Mouse (Mus musculus): Measurements from ENCODE around the gene Misp. TPM values are rescaled to one million over a fixed set of nuclear protein-coding genes. Genes with fewer than 3 reads are reported as not detected.

Misp gene
- 0.08 and 0.27 TPM in 2 replicates for polyA plus RNA-seq (2015; fragmentation: Nextera tagmentation; extraction: Ambion mirVana)

GRCm38 (mm10) chr10:79820782-79821181, at the start of gene Misp:
TSS of gene Misp (plus strand) at chr10:79820989.

GRCm38 (mm10) chr10:79777103-79777531, 43.7 kb upstream of the Misp start, which contains the start of gene Fstl3:
TSS of gene Fstl3 (plus strand) at chr10:79777272.

GRCm38 (mm10) chr10:79790861-79791260, 29.9 kb upstream of the Misp start, which contains the start of gene Prss57:
TSS of gene Prss57 (minus strand) at chr10:79790961.

GRCm38 (mm10) chr10:79793051-79793737, 27.6 kb upstream of the Misp start, which contains the start of gene Palm:
TSS of gene Palm (plus strand) at chr10:79793572.

DNA sequence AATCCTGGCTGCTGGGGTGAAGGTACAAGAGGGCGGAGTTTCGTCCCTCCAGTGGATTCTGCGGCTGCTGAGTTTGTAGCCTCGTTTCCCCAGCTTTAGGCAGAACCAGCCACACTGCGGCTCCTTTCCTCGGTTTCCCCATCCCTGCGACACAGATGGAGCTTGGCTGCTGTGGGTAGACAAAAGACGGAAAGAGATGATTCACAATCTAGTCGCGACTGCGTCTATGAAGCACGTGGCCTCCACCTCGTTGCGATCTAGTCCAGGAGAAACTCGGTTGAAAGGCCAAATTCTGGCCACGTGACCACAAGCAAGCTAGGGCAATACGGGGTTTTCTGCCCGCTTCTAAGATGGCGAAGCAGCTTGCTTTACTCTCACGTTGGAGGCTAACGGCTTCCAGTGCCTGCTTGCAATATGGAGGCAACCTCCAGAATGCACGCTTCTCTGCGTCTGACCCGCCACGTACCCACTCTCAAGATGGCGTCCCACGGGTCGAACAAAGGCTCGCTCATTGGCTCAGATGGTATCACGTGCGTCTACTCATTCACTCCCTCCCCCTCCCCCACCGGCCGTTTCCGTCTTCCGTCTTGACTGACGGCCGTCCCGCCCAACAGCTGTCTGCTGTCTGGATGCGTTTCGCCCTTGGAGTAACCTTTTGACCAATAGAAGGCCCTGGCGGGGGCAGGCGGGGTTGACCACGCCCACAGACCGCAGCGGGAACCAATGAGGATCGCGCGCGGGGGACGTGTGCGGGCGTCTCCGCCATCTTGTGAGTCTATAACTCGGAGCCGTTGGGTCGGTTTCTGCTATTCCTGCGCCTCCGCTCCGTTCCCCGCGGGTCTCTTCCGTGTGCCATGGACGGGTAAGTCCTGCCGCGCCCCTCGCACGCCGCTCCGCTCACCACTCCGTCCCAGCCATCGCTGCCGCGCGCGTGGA, 33.3 kb downstream of the Misp start, which contains the start of gene Ptbp1:
TSS of gene Ptbp1 (plus strand) at position 568 of the 936 bp plus-strand sequence.

DNA sequence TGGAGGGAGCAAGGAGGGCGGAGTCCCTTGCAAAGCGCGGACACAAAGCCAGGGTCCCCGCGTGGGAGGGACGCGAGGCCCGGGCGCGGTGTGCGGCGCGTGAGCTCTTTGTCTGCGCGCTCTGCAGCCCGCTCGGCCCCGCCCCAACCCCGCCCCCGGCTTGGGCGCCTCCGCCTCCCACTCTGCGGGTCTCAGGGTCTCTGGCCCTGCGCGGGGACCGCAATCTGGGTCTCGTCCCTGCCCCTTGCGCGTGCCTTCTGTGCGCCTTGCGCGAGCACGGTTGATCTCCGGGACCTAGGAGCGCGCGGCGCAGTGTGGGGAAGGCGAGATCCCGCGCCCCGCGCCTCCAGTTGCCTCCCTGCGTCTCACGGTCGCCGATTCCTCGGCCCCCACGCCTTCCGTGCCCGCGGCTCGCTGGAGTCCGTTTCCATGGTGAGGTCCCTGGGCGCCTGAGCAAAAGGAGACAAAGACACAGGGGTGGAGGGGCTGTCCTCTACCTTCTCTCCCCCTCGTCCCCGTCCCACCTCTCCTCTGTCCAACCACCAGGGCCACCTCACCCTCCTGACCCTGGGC, 53.6 kb downstream of the Misp start, which contains the start of the genes Prtn3 and Plppr3:
TSS of gene Prtn3 (plus strand) at position 187 of the 573 bp plus-strand sequence.
TSS of gene Plppr3 (minus strand) at position 345 of the 573 bp plus-strand sequence.

Other genes starting within 250 kb of the Misp start
- gene Theg, start 233.7 kb upstream of the Misp start, polyA plus RNA-seq (2015; fragmentation: Nextera tagmentation; extraction: Ambion mirVana): not detected in 2 replicates
- not detected in 2 replicates for gene C2cd4c, start 207.0 kb upstream of the Misp start, polyA plus RNA-seq (2015; fragmentation: Nextera tagmentation; extraction: Ambion mirVana)
- gene Shc2, start 183.1 kb upstream of the Misp start, polyA plus RNA-seq (2015; fragmentation: Nextera tagmentation; extraction: Ambion mirVana): 0.90 TPM in 2 replicates
- not detected in 2 replicates for gene Odf3l2, start 175.3 kb upstream of the Misp start, polyA plus RNA-seq (2015; fragmentation: Nextera tagmentation; extraction: Ambion mirVana)
- 25.8 and 30.9 TPM in 2 replicates for gene Madcam1, start 156.4 kb upstream of the Misp start, polyA plus RNA-seq (2015; fragmentation: Nextera tagmentation; extraction: Ambion mirVana)
- 31.4 and 37.7 TPM in 2 replicates for gene Tpgs1, start 151.6 kb upstream of the Misp start, polyA plus RNA-seq (2015; fragmentation: Nextera tagmentation; extraction: Ambion mirVana)
- gene Cdc34, start 138.8 kb upstream of the Misp start, polyA plus RNA-seq (2015; fragmentation: Nextera tagmentation; extraction: Ambion mirVana): 108 and 126 TPM in 2 replicates
- 0.23 and 0.45 TPM in 2 replicates for gene Gzmm, start 132.0 kb upstream of the Misp start, polyA plus RNA-seq (2015; fragmentation: Nextera tagmentation; extraction: Ambion mirVana)
- 663 and 749 TPM in 2 replicates for gene Bsg, start 116.5 kb upstream of the Misp start, polyA plus RNA-seq (2015; fragmentation: Nextera tagmentation; extraction: Ambion mirVana)
- gene Hcn2, start 104.4 kb upstream of the Misp start, polyA plus RNA-seq (2015; fragmentation: Nextera tagmentation; extraction: Ambion mirVana): 0.04 and 0.07 TPM in 2 replicates
- 15.7 and 18.4 TPM in 2 replicates for gene Polrmt, start 74.4 kb upstream of the Misp start, polyA plus RNA-seq (2015; fragmentation: Nextera tagmentation; extraction: Ambion mirVana)
- 0.28 TPM in 1 of 2 replicates, not detected in the other for gene Fgf22, start 65.9 kb upstream of the Misp start, polyA plus RNA-seq (2015; fragmentation: Nextera tagmentation; extraction: Ambion mirVana)
- 41.4 and 42.3 TPM in 2 replicates for gene Rnf126, start 54.0 kb upstream of the Misp start, polyA plus RNA-seq (2015; fragmentation: Nextera tagmentation; extraction: Ambion mirVana)
- 3.3 and 3.6 TPM in 2 replicates for gene Fstl3, start 43.7 kb upstream of the Misp start, polyA plus RNA-seq (2015; fragmentation: Nextera tagmentation; extraction: Ambion mirVana)
- gene Prss57, start 30.0 kb upstream of the Misp start, polyA plus RNA-seq (2015; fragmentation: Nextera tagmentation; extraction: Ambion mirVana): 9.3 and 15.0 TPM in 2 replicates
- 16.9 and 22.9 TPM in 2 replicates for gene Palm, start 27.4 kb upstream of the Misp start, polyA plus RNA-seq (2015; fragmentation: Nextera tagmentation; extraction: Ambion mirVana)
- 131 and 134 TPM in 2 replicates for gene Ptbp1, start 33.4 kb downstream of the Misp start, polyA plus RNA-seq (2015; fragmentation: Nextera tagmentation; extraction: Ambion mirVana)
- gene Prtn3, start 53.5 kb downstream of the Misp start, polyA plus RNA-seq (2015; fragmentation: Nextera tagmentation; extraction: Ambion mirVana): 176 and 239 TPM in 2 replicates
- 9.7 and 12.6 TPM in 2 replicates for gene Plppr3, start 53.6 kb downstream of the Misp start, polyA plus RNA-seq (2015; fragmentation: Nextera tagmentation; extraction: Ambion mirVana)
- 219 and 294 TPM in 2 replicates for gene Elane, start 65.3 kb downstream of the Misp start, polyA plus RNA-seq (2015; fragmentation: Nextera tagmentation; extraction: Ambion mirVana)
- not detected in 2 replicates for gene Cfd, start 69.9 kb downstream of the Misp start, polyA plus RNA-seq (2015; fragmentation: Nextera tagmentation; extraction: Ambion mirVana)
- 20.3 and 23.3 TPM in 2 replicates for gene Med16, start 87.9 kb downstream of the Misp start, polyA plus RNA-seq (2015; fragmentation: Nextera tagmentation; extraction: Ambion mirVana)
- gene Gm26602, start 89.9 kb downstream of the Misp start, polyA plus RNA-seq (2015; fragmentation: Nextera tagmentation; extraction: Ambion mirVana): not detected in 2 replicates
- 0.41 and 0.68 TPM in 2 replicates for gene Kiss1r, start 96.0 kb downstream of the Misp start, polyA plus RNA-seq (2015; fragmentation: Nextera tagmentation; extraction: Ambion mirVana)
- 107 and 121 TPM in 2 replicates for gene R3hdm4, start 100.2 kb downstream of the Misp start, polyA plus RNA-seq (2015; fragmentation: Nextera tagmentation; extraction: Ambion mirVana)
- 6.2 and 8.2 TPM in 2 replicates for gene Arid3a, start 106.1 kb downstream of the Misp start, polyA plus RNA-seq (2015; fragmentation: Nextera tagmentation; extraction: Ambion mirVana)
- 64.8 and 66.8 TPM in 2 replicates for gene Wdr18, start 139.2 kb downstream of the Misp start, polyA plus RNA-seq (2015; fragmentation: Nextera tagmentation; extraction: Ambion mirVana)
- gene Grin3b, start 149.7 kb downstream of the Misp start, polyA plus RNA-seq (2015; fragmentation: Nextera tagmentation; extraction: Ambion mirVana): 0.11 TPM in 2 replicates
- gene Tmem259, start 163.3 kb downstream of the Misp start, polyA plus RNA-seq (2015; fragmentation: Nextera tagmentation; extraction: Ambion mirVana): 16.8 and 16.9 TPM in 2 replicates
- 98.3 and 121 TPM in 2 replicates for gene Cnn2, start 167.6 kb downstream of the Misp start, polyA plus RNA-seq (2015; fragmentation: Nextera tagmentation; extraction: Ambion mirVana)
- gene Abca7, start 175.5 kb downstream of the Misp start, polyA plus RNA-seq (2015; fragmentation: Nextera tagmentation; extraction: Ambion mirVana): 8.3 and 8.8 TPM in 2 replicates
- gene Arhgap45, start 195.7 kb downstream of the Misp start, polyA plus RNA-seq (2015; fragmentation: Nextera tagmentation; extraction: Ambion mirVana): 34.2 and 41.9 TPM in 2 replicates
- gene Polr2e, start 218.8 kb downstream of the Misp start, polyA plus RNA-seq (2015; fragmentation: Nextera tagmentation; extraction: Ambion mirVana): 108 and 111 TPM in 2 replicates
- 650 and 699 TPM in 2 replicates for gene Gpx4, start 226.2 kb downstream of the Misp start, polyA plus RNA-seq (2015; fragmentation: Nextera tagmentation; extraction: Ambion mirVana)